Mouse (Mus musculus) lung, adult 2 months (tissue): ENCODE data around the gene Akr1b3.

Experiments
- CTCF ChIP-seq: fragments of 200-500 bp; IDR thresholded peaks from 2 replicates; pipeline ENCODE4 v1.5.1; 2011; ENCODE audit warnings: mild to moderate bottlenecking, low read length, control low read depth; ENCODE audit not compliant: insufficient read depth
- POLR2A ChIP-seq: fragments of 200-500 bp; IDR thresholded peaks from 2 replicates; pipeline ENCODE4 v1.6.1; 2011; ENCODE audit warnings: low read depth, mild to moderate bottlenecking, control low read depth, low read length, borderline replicate concordance; ENCODE audit errors: extremely low read depth

DNA sequence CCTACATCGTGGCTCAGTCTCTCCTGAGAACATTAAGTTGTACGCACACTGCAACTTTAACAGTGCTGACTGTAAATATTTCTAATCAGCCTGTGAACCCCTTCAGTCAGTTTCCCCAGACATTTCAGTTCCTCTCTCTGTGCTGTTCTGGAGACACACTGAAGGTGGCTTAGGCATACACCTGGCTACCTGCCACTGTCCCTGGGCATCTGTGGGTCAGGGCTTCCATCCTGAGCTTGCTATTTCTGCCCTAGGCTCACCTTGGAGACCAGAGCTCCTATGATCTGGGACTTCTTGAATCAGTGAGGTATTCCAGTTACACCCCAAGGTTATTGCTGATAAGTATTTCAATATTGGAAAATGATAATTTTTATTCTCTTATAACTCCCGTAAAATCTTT, 35.1 kb upstream of the Akr1b3 start:
- TF ChIP-seq CTCF (no peak), POLR2A (no peak)
